Mouse (Mus musculus): ENCODE data around the gene Clpb.

GRCm38 (mm10) chr7:101750268-101750667, 86.8 kb downstream of the Clpb start:
- no peak for TF ChIP-seq POLR2A (IDR thresholded peaks at IDR 0.05; ENCODE audit: borderline replicate concordance, control insufficient read depth, low read depth, low read length)
- TF ChIP-seq CTCF (IDR thresholded peaks at IDR 0.05; ENCODE audit: control insufficient read depth, insufficient read depth, low read length) = no peak

Data from bone marrow, adult 2 months (tissue).